Mouse (Mus musculus) heart, postnatal 0 days (tissue): ENCODE results near the gene Kat5. TPM values are rescaled to one million over a fixed set of nuclear protein-coding genes. Genes with fewer than 3 reads are reported as not detected.

Source experiments
- ATAC-seq: fragments of 200-750 bp; cut with Nextera tagmentation; 2 replicates; pipeline ENCODE4 v1.8.0; 2017; ENCODE audit warnings: low read depth, moderate number of reproducible peaks, moderate library complexity; ENCODE audit not compliant: insufficient read depth
- DNase-seq: peaks from one replicate; pipeline ENCODE4 v3.0.0-alpha.2; 2016; ENCODE audit warnings: low spot score
- H3K27ac ChIP-seq: fragments of 300-500 bp; sonication (generic); 2 replicates; pipeline ENCODE4 v1.5.1; 2014; ENCODE audit warnings: low read depth, mild to moderate bottlenecking
- H3K27me3 ChIP-seq: fragments of 300-500 bp; sonication (generic); 2 replicates; pipeline ENCODE4 v1.6.1; 2014; ENCODE audit warnings: low read length, mixed read lengths; ENCODE audit not compliant: control insufficient read depth, insufficient read depth
- H3K36me3 ChIP-seq: fragments of 300-500 bp; sonication (generic); replicated peaks from 2 replicates; pipeline ENCODE4 v1.6.1; 2014; ENCODE audit warnings: low read length, mixed read lengths; ENCODE audit not compliant: control insufficient read depth, insufficient read depth
- H3K4me1 ChIP-seq: fragments of 300-500 bp; sonication (generic); 2 replicates; pipeline ENCODE4 v1.6.1; 2014; ENCODE audit warnings: antibody characterized with exemption; ENCODE audit not compliant: control insufficient read depth, insufficient read depth
- H3K4me2 ChIP-seq: fragments of 300-500 bp; sonication (generic); 2 replicates; pipeline ENCODE4 v1.6.1; 2014; ENCODE audit warnings: low read depth, mild to moderate bottlenecking, low read length, moderate library complexity
- H3K4me3 ChIP-seq: fragments of 300-500 bp; sonication (generic); 2 replicates; pipeline ENCODE4 v1.5.1; 2014; ENCODE audit warnings: low read depth, low read length
- H3K9ac ChIP-seq: fragments of 300-500 bp; sonication (generic); replicated peaks from 2 replicates; pipeline ENCODE4 v1.6.1; 2014; ENCODE audit warnings: low read depth, low read length, mixed read lengths
- H3K9me3 ChIP-seq: fragments of 300-500 bp; sonication (generic); replicated peaks from 2 replicates; pipeline ENCODE4 v1.6.1; 2016; ENCODE audit warnings: low read length; ENCODE audit not compliant: control insufficient read depth
- CTCF ChIP-seq: IDR thresholded peaks from 2 replicates; pipeline ENCODE4 v1.5.1; 2016; ENCODE audit warnings: antibody characterized with exemption, control low read depth, low read depth
- EP300 ChIP-seq: IDR thresholded peaks from 2 replicates; pipeline ENCODE4 v1.6.1; 2016; ENCODE audit warnings: antibody characterized with exemption, low read depth
- WGBS: fragments of 180-500 bp; shearing (Covaris S2); extraction: QIAGEN DNeasy Blood & Tissue Kit; methylation state at CpG from one replicate; pipeline ENCODE4 v1.1.7; 2014; 5-methylcytosine and 5-hydroxymethylcytosine counted together
- polyA plus RNA-seq: library from polyadenylated mRNA; unstranded; fragments of >200 nt; fragmentation: Nextera tagmentation; extraction: Ambion mirVana; gene quantifications from 2 replicates; pipeline ENCODE4 v1.2.1, GENCODE M21; 2015
- total RNA-seq: library from RNA; depleted of rRNA; stranded (reverse); fragments of >200 nt; gene quantifications from 2 replicates; pipeline ENCODE4 v1.2.3, GENCODE M21; 2014; ENCODE audit warnings: low replicate concordance

The Kat5 gene
- total and polyA plus RNA-seq, 2 experiments from 2014 or later = 27.0 to 164 TPM

GRCm38 (mm10) chr19:5625311-5625710 is 15.3 kb upstream of the Kat5 start:
- 82% methylated on average over 8 of the region's 8 CpGs for WGBS
- Histone ChIP-seq H3K27me3 (no peaks in the 10 kb centered on the region), H3K36me3 (no peaks in the 10 kb centered on the region), H3K4me1 (no peaks in the 10 kb centered on the region), H3K27ac (no peak overlapping the region), H3K4me2 (no peak overlapping the region), H3K9me3 (no peaks in the 10 kb centered on the region), H3K9ac (no peak overlapping the region), H3K4me3 (no peak overlapping the region)
- no peak for DNase-seq
- ATAC-seq = no peak
- no peak for TF ChIP-seq EP300
- no peak for TF ChIP-seq CTCF

DNA sequence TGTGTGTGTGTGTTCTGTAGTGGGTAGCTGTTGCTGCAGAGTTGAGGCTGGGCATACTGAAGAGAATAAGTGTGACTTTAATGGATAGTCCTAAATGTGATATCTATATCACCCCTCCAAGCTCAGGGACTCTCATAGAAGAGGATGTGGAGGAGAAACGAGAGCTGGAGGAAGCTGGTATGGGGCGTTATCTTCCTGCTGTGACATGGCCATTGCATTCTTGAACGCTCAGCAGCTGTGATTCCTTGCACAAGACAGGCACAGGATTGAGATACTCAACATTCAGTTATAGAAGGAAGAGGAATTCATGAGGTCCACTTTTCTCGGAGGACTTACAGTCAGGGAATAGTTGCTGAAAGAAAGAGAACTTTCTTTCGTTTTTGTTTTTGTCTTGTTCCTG is 11.8 kb upstream of the Kat5 start:
- Histone ChIP-seq H3K27me3 (no peaks in the 10 kb centered on the region), H3K27ac (no peak overlapping the region), H3K9me3 (no peaks in the 10 kb centered on the region), H3K4me1 (no peaks in the 10 kb centered on the region), H3K4me3 (no peak overlapping the region), H3K9ac (no peak overlapping the region), H3K36me3 (no peaks in the 10 kb centered on the region), H3K4me2 (no peak overlapping the region)
- WGBS = 45% methylated on average over 5 of the region's 5 CpGs
- DNase-seq (no peak), ATAC-seq (no peak)
- TF ChIP-seq EP300 (no peak), CTCF (no peak)

GRCm38 (mm10) chr19:5620007-5620406 is 10.0 kb upstream of the Kat5 start:
- ATAC-seq = no peak
- no peak overlapping the region for H3K4me2 ChIP-seq
- WGBS = 63% methylated on average over 4 of the region's 4 CpGs

DNA sequence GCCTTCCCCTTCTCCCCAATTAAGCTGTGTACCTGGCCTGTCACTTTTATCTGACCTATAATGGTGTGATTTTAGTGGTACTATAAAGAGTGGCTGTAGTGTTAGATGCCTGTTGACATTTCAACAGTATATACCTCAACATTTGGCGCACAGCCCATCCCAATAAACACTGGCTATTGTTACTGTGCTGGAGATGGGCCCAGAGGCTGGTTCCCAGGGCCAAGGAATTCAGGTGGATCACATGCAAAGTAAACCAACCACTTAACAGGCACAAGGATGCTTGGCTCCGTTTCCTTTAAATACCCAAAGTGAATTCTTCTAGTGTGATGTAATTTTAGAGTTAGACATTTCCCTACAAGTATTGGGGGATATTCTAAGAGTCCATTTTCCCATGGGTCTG is 4.9 kb upstream of the Kat5 start:
- Histone ChIP-seq H3K27me3 (no peaks in the 10 kb centered on the region), H3K4me3 (no peak overlapping the region), H3K4me2 (no peak overlapping the region), H3K9ac (no peak overlapping the region), H3K9me3 (no peaks in the 10 kb centered on the region), H3K27ac (no peak overlapping the region), H3K36me3 (no peaks in the 10 kb centered on the region), H3K4me1 (peaks cover 7% of the 10 kb centered on the region)
- ATAC-seq (no peak), DNase-seq (no peak)
- TF ChIP-seq EP300 (no peak), CTCF (no peak)
- WGBS = 44% methylated on average over 2 of the region's 2 CpGs

More at GRCm38 (mm10) chr19:5620007-5620406, 10.0 kb upstream of the Kat5 start:
- DNase-seq = no peak
- no peaks in the 10 kb centered on the region for H3K27me3 ChIP-seq
- no peaks in the 10 kb centered on the region for H3K9me3 ChIP-seq
- no peaks in the 10 kb centered on the region for H3K4me1 ChIP-seq
- no peak overlapping the region for H3K9ac ChIP-seq
- H3K36me3 ChIP-seq = no peaks in the 10 kb centered on the region
- H3K27ac ChIP-seq = no peak overlapping the region
- TF ChIP-seq EP300 (no peak), CTCF (no peak)
- H3K4me3 ChIP-seq = no peak overlapping the region

- 53% methylated on average over 3 of the region's 3 CpGs for WGBS
- no peaks in the 10 kb centered on the region for H3K9me3 ChIP-seq
- DNase-seq (no peak), ATAC-seq (no peak)
- H3K4me2 ChIP-seq = no peak overlapping the region
- peaks cover 4% of the 10 kb centered on the region for H3K36me3 ChIP-seq
- no peak overlapping the region for H3K9ac ChIP-seq
- H3K27me3 ChIP-seq = no peaks in the 10 kb centered on the region
- H3K27ac ChIP-seq = no peak overlapping the region
- H3K4me1 ChIP-seq = peaks cover 12% of the 10 kb centered on the region
- H3K4me3 ChIP-seq = no peak overlapping the region
- no peak for TF ChIP-seq EP300
- no peak for TF ChIP-seq CTCF
Measured at GRCm38 (mm10) chr19:5612762-5613411, 2.9 kb upstream of the Kat5 start.

DNA sequence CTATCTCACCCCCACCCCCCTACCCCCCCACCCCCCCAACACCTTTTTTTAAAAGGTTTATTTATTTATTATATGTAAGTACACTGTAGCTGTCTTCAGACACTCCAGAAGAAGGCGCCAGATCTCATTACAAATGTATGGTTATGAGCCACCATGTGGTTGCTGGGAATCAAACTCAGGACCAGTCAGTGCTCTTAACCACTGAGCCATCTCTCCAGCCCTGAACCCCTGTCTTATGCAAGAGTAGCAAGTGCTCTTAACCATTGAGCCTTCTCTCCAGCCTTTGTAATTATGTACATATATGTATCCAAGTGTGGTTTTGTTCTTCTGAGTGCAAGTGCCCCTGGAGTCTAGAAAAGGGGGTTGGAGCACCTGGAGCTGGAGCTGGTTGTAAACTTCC is 1.9 kb upstream of the Kat5 start:
- no peak for ATAC-seq

More for the DNA sequence above, 1.9 kb upstream of the Kat5 start:
- H3K9ac ChIP-seq = no peak overlapping the region
- TF ChIP-seq EP300 = no peak
- TF ChIP-seq CTCF = no peak
- no peak for DNase-seq
- H3K4me3 ChIP-seq = no peak overlapping the region
- H3K27me3 ChIP-seq = no peaks in the 10 kb centered on the region
- H3K27ac ChIP-seq = no peak overlapping the region
- peaks cover 13% of the 10 kb centered on the region for H3K36me3 ChIP-seq
- 88% methylated on average over 1 of the region's 1 CpGs for WGBS
- no peaks in the 10 kb centered on the region for H3K9me3 ChIP-seq
- peaks cover 12% of the 10 kb centered on the region for H3K4me1 ChIP-seq
- H3K4me2 ChIP-seq = no peak overlapping the region
